Mouse (Mus musculus) hindbrain, embryonic 14.5 days (tissue): ENCODE results near the gene Hist1h2bg. TPM values are rescaled to one million over a fixed set of nuclear protein-coding genes. Genes with fewer than 3 reads are reported as not detected.
"Not testable (repeated sequence)": the region's sequence is repeated elsewhere in the genome, so short reads cannot be mapped to it uniquely, and the experiment has no call there.

ENCODE experiments used
- ATAC-seq: fragments of 200-750 bp; cut with Nextera tagmentation; 2 replicates; pipeline ENCODE4 v1.8.0; 2017; ENCODE audit warnings: moderate number of reproducible peaks, mild to moderate bottlenecking, moderate TSS enrichment, moderate library complexity; ENCODE audit not compliant: low FRiP score
- DNase-seq: peaks from one replicate; pipeline ENCODE4 v3.0.0-alpha.2; 2015; ENCODE audit warnings: low spot score
- H3K27ac ChIP-seq: fragments of 300-500 bp; sonication (generic); 2 replicates; pipeline ENCODE4 v1.5.1; 2014; ENCODE audit warnings: mild to moderate bottlenecking, moderate library complexity
- H3K27me3 ChIP-seq: fragments of 300-500 bp; sonication (generic); 2 replicates; pipeline ENCODE4 v1.6.1; 2014; ENCODE audit warnings: mild to moderate bottlenecking, low read length, mixed read lengths; ENCODE audit not compliant: control insufficient read depth, insufficient read depth
- H3K36me3 ChIP-seq: fragments of 300-500 bp; sonication (generic); replicated peaks from 2 replicates; pipeline ENCODE4 v1.6.1; 2014; ENCODE audit not compliant: control insufficient read depth, insufficient read depth
- H3K4me1 ChIP-seq: fragments of 300-500 bp; sonication (generic); replicated peaks from 2 replicates; pipeline ENCODE4 v1.6.1; 2014; ENCODE audit warnings: antibody characterized with exemption, low read length, mixed read lengths; ENCODE audit not compliant: control insufficient read depth, insufficient read depth
- H3K4me2 ChIP-seq: fragments of 300-500 bp; sonication (generic); replicated peaks from 2 replicates; pipeline ENCODE4 v1.6.1; 2014; ENCODE audit warnings: mild to moderate bottlenecking, moderate library complexity
- H3K4me3 ChIP-seq: fragments of 300-500 bp; sonication (generic); replicated peaks from 2 replicates; pipeline ENCODE4 v1.5.1; 2014; ENCODE audit warnings: mild to moderate bottlenecking, low read length
- H3K9ac ChIP-seq: fragments of 300-500 bp; sonication (generic); 2 replicates; pipeline ENCODE4 v1.6.1; 2014
- H3K9me3 ChIP-seq: fragments of 300-500 bp; sonication (generic); 2 replicates; pipeline ENCODE4 v1.6.1; 2016; ENCODE audit warnings: low read length; ENCODE audit not compliant: control insufficient read depth
- WGBS: fragments of 180-500 bp; shearing (Covaris S2); extraction: QIAGEN DNeasy Blood & Tissue Kit; methylation state at CpG from one replicate; pipeline ENCODE4 v1.1.7; 2014; 5-methylcytosine and 5-hydroxymethylcytosine counted together
- polyA plus RNA-seq: library from polyadenylated mRNA; unstranded; fragments of >200 nt; fragmentation: Nextera tagmentation; extraction: Ambion mirVana; gene quantifications from 2 replicates; pipeline ENCODE4 v1.2.1, GENCODE M21; 2014

Gene Hist1h2bg
- polyA plus RNA-seq, 1 experiment from 2014 or later = 2.3 TPM

DNA sequence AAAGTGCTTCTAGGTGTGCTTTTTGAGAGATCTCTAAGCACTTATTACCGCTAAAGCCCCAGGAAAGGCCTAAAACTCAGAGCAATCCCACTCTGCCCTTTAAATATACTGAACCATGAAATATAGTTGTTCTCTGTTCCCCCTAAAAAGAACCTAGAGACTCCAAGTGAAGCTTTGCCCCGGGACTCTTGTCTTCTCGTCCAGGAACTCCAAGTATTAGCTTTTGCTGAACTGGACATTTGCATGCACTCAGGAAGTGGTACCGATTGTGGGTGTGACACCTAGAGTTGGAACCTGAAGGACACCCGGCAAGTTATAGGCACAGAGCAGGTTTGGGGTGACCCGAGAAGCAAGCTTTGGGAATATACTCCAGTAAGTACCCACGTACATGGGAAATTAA, 20.0 kb downstream of the Hist1h2bg start:
- WGBS = 94% methylated on average over 7 of the region's 7 CpGs
- Histone ChIP-seq H3K27ac (no peak overlapping the region), H3K9ac (no peak overlapping the region)

DNA sequence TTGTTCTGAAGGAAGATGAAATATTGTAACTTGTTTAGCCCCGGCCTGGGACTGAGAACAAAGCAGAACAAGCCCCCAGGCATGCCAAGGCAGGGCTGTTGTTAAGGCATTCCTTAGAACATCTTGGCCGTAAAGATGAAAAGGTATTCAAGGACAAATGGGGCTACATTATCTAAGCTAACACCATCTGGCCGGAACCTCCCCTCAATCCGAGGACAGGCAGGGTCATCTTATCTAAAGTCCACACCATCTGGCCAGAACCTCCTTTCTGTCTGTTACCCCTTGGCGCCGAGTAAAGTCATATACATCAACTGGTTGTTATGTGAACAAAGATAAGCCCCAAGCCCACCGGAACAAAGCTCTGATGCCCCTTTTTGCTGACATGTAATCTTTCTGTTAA, 20.7 kb downstream of the Hist1h2bg start:
- whole genome bisulfite sequencing = 92% methylated on average over 7 of the region's 7 CpGs
- H3K4me1 ChIP-seq, H3K4me2 ChIP-seq, ATAC-seq, DNase-seq, H3K9ac ChIP-seq, H3K4me3 ChIP-seq, H3K9me3 ChIP-seq, H3K27me3 ChIP-seq, H3K27ac ChIP-seq, H3K36me3 ChIP-seq: not testable (repeated sequence)

More for the DNA sequence above, 20.0 kb downstream of the Hist1h2bg start:
- Histone ChIP-seq H3K4me1 (peaks cover 10% of the 10 kb centered on the region), H3K9me3 (no peaks in the 10 kb centered on the region), H3K36me3 (no peaks in the 10 kb centered on the region), H3K4me2 (no peak overlapping the region), H3K4me3 (no peak overlapping the region), H3K27me3 (no peaks in the 10 kb centered on the region)
- ATAC-seq = no peak
- no peak for DNase-seq

DNA sequence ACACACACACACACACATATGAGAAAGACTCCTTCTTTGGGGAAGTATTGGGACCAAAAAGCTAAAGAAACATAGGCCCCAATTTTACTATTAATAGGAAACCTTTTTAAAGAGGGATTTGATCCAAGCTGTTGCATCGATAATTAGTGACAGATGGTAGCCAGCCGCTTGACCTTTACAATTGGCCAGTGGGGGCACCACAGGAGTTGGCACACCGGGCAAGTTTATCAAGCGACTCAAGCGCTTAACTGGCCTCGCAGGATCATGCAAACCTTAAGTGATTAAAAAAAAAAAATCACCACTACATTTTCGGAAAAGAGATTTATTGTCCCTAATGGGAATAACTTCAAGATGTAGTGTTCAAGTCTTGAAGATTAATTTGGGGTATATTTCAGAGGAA, 21.4 kb downstream of the Hist1h2bg start:
- Histone ChIP-seq H3K4me3 (no peak overlapping the region), H3K4me2 (no peak overlapping the region), H3K4me1 (no peaks in the 10 kb centered on the region), H3K9ac (no peak overlapping the region), H3K9me3 (no peaks in the 10 kb centered on the region), H3K27me3 (no peaks in the 10 kb centered on the region), H3K27ac (no peak overlapping the region), H3K36me3 (no peaks in the 10 kb centered on the region)
- ATAC-seq (no peak), DNase-seq (no peak)
- 83% methylated on average over 7 of the region's 7 CpGs for WGBS

DNA sequence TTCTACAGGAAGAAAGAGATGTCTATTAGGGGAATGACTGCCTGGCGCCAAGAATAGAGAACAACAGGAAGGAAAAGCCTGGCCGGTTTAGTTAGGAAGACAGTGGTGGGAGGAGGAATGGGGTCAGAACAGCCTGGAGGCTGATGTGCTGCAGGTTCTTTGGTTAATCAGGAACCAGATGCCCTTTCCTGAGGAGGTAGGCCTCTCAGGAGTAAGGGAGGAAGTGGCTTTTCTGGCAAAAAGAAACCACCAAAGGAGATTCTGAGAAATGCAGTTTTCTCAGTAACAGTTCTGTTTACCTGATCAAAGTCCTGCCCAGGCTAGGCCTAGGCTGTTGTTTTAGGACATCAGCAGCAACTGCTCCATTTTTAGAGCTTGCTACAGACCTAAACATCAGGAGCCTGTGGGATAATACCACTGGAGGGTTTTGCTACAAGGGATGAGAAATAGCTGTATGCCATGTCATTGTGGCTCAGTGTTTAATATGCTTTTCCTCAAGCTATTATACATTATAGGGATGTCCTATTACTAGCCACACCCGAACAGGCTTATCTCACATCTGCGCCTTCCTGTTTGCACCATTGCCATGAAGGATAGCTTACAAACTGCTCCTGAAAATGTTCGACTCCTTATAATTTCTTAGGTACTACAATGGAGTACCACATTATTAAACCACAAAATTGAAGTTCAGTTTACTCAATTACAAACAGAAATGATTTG, 22.0 kb downstream of the Hist1h2bg start:
- no peak overlapping the region for H3K4me3 ChIP-seq
- no peak overlapping the region for H3K27ac ChIP-seq
- no peaks in the 10 kb centered on the region for H3K36me3 ChIP-seq
- no peaks in the 10 kb centered on the region for H3K9me3 ChIP-seq
- H3K27me3 ChIP-seq = no peaks in the 10 kb centered on the region
- DNase-seq = no peak
- WGBS = 90% methylated on average over 5 of the region's 5 CpGs
- no peak for ATAC-seq
- no peaks in the 10 kb centered on the region for H3K4me1 ChIP-seq
- H3K9ac ChIP-seq = no peak overlapping the region
- H3K4me2 ChIP-seq = no peak overlapping the region

DNA sequence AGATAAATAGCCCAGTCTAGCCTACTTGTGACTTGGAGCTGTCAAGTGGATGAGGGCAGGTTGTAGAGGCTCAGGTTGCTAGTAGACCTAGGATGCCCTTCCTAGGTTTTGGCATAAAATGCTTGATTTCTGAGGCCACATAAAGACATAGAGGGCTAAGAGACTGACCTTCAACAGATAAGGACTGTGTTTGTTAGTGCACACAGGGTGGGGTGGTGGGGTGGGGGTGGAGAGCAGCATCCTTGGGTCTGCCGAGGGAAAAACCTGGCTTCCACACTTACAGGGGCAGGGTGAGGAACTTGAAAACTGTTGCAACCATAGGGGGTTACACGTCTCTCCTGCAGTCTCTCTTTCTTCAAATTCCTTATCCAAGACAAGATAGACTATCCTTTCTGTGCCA, 24.0 kb downstream of the Hist1h2bg start:
- Histone ChIP-seq H3K4me1 (no peaks in the 10 kb centered on the region), H3K27me3 (no peaks in the 10 kb centered on the region), H3K9ac (no peak overlapping the region), H3K9me3 (no peaks in the 10 kb centered on the region), H3K4me3 (no peak overlapping the region), H3K36me3 (no peaks in the 10 kb centered on the region), H3K27ac (no peak overlapping the region), H3K4me2 (no peak overlapping the region)
- DNase-seq (no peak), ATAC-seq (no peak)
- WGBS = 79% methylated on average over 2 of the region's 2 CpGs

DNA sequence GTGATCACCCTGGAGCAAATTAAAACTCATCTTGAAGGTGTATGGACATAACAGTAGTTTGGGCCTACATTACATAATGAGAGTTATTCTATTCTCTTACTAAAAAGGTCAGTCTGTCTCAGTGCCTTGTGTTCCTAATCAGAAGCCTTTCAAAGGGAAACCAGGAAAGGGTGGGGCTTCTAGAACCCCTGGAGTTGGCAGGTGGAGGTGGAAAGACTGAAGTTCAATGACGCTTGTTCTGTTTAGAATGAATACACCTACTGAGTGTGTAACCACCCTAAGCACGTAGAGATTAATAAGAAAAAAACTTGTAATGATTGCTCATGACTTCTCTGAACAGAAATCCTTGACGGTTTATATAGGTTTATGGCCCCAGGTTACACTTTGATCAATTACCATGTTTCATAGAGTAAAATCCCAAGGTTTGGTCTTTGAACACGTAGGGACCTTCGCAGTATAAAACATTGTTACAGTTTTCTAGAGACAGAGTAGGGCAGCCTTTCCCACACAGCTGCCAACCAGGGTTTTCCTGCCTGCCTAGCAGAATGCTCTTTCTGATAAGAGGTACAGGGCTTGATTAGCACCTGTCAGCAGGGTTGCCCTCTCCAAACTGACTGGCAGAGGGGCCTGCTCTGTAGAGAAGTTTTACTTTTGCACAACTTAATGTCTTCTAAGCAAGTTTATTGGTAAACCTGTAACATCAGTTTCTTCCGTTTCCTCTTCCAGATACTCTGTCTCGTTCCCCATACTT, 24.6 kb downstream of the Hist1h2bg start:
- no peaks in the 10 kb centered on the region for H3K4me1 ChIP-seq
- no peak for ATAC-seq
- no peaks in the 10 kb centered on the region for H3K9me3 ChIP-seq
- no peak overlapping the region for H3K4me3 ChIP-seq
- no peak overlapping the region for H3K4me2 ChIP-seq
- no peak for DNase-seq
- H3K9ac ChIP-seq = no peak overlapping the region
- H3K27me3 ChIP-seq = no peaks in the 10 kb centered on the region
- no peak overlapping the region for H3K27ac ChIP-seq
- WGBS = 87% methylated on average over 7 of the region's 7 CpGs
- H3K36me3 ChIP-seq = no peaks in the 10 kb centered on the region

DNA sequence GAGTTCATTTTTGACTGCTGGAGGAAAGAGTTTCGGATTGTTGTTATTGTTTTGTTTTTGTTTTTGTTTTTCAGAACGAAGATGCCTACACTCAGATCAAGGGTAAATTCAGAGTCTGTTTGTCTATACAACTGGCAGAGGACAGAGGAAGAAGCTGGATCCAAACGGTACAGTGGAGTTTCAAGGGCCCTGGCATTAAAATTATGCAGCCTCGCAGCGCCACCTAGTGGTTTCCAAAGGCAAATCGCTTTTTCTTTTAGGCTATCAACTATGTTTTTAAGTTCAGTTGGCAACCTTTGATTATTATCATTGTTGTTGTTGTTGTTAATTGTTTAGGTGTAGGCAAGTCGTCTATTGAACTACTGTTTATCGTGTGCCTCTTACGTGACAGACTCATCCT, 26.8 kb downstream of the Hist1h2bg start:
- H3K36me3 ChIP-seq = no peaks in the 10 kb centered on the region
- no peak overlapping the region for H3K27ac ChIP-seq
- no peak overlapping the region for H3K4me3 ChIP-seq
- H3K4me1 ChIP-seq = no peaks in the 10 kb centered on the region
- no peak for ATAC-seq
- H3K9me3 ChIP-seq = no peaks in the 10 kb centered on the region
- no peak overlapping the region for H3K9ac ChIP-seq
- H3K27me3 ChIP-seq = no peaks in the 10 kb centered on the region
- 8% methylated on average over 9 of the region's 9 CpGs for WGBS
- no peak overlapping the region for H3K4me2 ChIP-seq
- DNase-seq = peak; percentile 85

DNA sequence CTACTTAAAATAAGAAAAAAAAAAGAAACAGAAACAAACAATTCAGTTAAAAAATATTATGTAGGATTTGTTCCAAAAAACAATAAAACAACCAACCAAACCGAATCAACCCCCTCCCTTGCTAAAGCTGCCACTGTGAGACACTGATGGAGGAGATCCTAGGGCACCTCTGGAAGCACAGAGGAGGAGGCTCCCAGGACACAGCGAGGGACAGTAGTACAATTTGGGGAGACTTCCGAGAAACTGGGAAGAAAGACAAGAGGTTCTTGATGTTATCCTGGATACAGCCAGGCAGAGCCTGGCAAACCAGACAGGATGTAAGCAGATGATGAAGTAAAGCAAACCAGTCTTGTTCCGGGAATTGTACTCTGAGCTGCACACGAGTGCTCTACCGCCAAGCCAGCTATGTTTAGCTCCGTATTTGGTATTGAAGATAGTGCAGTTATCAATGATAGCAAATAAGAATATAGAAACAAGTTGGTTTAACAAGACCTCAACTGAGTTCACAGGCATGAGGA, 32.0 kb downstream of the Hist1h2bg start:
- Histone ChIP-seq H3K4me3 (no peak overlapping the region), H3K9ac (no peak overlapping the region), H3K27me3 (no peaks in the 10 kb centered on the region), H3K27ac (no peak overlapping the region), H3K4me2 (no peak overlapping the region), H3K9me3 (no peaks in the 10 kb centered on the region), H3K4me1 (no peaks in the 10 kb centered on the region), H3K36me3 (no peaks in the 10 kb centered on the region)
- ATAC-seq = no peak
- no peak for DNase-seq
- 85% methylated on average over 7 of the region's 7 CpGs for WGBS

DNA sequence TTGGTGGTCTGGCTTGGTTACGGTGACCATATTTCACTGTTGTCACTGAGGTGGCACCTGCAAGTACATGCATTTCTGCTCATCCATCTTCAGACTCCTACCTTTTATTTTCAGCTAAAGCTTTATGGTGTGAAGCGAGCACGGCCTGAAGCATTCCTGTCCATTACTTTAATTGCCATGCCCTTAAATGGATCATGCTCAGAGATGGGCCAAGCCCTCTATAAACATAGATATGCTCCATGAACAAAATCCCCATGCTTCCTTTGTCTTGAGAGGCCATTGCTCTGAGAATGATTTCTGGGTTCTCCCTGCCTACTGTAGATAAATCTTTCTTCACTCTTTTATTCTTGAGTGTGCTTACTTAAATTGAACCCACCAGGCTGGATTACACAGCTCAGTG, 33.3 kb downstream of the Hist1h2bg start:
- DNase-seq (no peak), ATAC-seq (no peak)
- no peaks in the 10 kb centered on the region for H3K36me3 ChIP-seq
- no peaks in the 10 kb centered on the region for H3K4me1 ChIP-seq
- no peak overlapping the region for H3K27ac ChIP-seq
- H3K4me2 ChIP-seq = no peak overlapping the region
- H3K4me3 ChIP-seq = no peak overlapping the region
- no peak overlapping the region for H3K9ac ChIP-seq
- WGBS = 92% methylated on average over 3 of the region's 3 CpGs
- H3K9me3 ChIP-seq = no peaks in the 10 kb centered on the region
- no peaks in the 10 kb centered on the region for H3K27me3 ChIP-seq
